Mouse (Mus musculus): ENCODE results near the gene Srsf3.
A peak's percentile ranks its signal among the peaks of the same experiment; 100 is the strongest.

Srsf3 gene

DNA sequence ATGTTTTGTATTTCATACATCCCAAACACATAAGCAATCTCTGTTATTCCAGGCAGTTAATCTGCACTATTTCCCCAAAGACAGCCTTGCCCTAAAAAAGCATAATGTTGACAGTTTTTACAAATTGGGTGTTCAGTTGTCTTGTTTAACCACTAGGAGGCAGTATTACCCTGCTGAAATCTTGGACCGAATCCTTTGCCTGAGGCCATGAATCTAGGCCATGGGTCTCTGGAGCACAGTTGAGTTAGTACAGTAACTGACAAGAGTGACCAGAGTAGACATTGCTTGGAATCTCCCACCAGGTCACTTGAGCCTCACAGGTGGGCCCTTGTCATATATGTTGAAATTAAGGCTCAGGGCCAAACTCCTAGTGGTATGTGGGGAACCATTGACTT is 12.5 kb downstream of the Srsf3 start:
- no peak for DNase-seq (ENCODE audit: low spot score in 2 of 2)

DNA sequence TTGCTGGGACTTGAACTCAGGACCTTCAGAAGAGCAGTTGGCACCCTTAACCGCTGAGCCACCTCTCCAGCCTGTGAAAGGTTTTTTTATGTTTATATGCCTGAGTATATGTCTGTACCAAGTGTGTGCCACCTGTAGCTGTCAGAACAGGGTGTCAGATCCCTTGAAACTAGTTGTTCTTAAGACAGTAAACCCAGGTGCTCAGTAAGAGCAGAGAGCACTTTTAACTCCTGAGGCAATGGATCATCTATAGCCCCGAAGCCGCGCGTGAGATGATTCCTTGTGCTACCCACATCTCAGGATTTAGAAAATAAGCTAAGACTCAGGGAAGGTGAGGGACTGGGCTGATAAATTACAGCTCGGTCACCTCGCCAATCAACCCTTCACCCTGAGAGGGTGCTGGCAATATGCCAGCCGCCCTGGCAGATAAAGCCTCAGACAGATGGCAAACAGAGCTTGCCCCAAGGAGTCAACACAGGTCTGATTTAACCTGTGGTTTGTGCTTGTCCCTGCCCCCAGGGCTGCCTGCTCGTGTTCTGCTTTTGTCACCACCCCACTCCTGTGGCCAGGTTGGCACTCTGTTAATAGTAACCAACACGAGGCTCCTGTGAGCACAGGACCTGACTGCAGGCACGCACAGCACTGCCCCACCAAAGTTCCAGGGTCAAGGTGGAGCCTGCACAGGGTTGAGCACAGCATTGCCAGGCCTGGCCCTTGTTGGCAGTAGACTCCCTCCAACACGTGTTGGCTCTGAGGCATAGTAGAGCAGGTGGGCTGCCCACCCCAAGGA is 13.5 kb downstream of the Srsf3 start:
- DNase-seq (ENCODE audit: low spot score in 2 of 2) = peak in 1 of 2 experiments; percentile 54

DNA sequence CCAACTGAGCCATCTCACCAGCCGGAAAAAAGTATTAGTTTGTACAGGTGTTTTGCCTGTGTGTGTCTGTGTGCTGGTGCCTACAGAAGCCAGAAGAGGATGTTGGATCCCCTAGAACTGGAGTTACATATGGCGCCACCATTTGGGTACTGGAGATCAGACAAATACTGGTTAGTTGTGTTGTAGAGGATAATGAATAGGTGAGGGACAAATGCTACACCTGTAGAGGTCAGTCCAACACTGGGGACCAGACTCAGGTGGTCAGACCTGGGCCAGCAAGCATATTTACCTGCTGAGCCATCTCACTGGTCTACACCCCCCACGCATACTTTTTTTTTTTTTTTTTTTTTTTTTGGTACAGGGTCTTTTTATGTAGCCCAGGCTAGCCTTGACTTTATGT is 14.4 kb downstream of the Srsf3 start:
- no peak for DNase-seq (ENCODE audit: low spot score in 2 of 2)

DNA sequence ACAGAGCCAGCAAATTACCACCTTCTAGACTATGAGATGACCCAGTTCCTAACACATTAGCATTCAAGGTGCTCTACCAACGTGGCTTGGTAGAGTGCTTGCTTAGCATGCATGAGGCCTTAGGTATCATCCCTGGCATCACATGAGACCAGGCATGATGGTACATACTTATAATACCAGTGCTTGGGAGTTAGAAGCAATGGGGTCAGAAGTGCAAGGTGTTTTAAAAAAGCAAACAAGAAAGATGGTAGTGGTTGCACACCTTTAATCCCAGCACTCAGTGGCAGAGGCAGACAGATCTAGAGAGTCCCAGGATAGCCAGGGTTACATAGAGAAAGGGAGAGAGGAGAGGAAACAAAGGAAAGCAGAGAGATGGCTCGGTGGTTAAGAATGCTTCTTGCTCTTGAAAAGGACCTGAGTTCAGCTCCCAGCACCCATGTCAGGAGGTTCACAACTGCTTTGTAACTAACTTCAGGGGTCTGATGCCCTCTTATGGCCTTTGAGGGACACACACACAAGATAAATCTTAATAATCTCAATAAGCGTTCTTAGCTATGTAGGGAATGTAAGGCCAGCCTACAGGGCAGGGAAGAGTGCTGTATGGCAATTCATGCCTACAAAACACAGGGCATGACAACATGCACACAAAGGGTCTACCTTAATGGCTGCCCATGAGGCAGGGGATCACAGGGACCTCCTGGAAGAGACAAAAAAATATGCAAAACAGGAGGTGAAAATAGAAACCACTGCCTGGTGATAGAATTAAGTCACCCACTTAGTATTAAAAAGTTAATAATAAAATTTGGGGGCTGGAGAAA is 15.5 kb downstream of the Srsf3 start:
- no peak for DNase-seq (ENCODE audit: low spot score in 2 of 2)

DNA sequence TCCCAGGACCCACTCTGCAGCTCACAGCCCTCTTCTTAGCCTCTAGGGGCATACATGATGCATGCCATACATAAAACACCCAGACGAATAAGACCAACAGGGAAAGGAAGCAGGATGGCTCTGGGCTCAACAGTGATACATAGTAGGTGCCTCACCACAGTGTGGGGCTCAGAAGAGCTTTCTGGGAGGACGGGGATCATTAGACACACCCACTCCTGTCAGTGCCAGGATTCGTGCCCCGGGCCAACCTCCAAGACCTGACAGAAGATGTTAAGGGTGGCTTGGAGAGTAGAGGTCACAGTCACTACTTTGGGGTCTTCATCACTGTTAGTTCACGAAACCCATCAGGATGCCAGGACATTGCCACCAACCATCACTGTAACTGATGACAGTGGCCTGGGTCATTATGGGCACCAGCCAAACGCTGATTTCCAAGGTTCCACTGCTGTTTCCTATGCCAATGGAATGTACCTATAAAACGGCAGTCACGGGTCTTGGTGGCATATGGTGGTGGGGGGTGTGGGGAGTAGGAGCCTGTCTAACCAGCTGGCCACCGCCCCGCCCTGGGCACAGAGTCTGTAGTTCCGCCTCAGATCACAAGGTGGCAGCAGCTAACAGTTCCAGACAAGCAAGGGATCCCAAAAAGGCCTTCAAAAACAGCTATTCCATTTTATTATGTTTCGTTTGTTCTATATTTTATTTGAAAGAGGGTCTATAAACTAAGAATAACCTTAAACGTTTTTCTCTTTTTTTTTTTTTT is 16.5 kb downstream of the Srsf3 start:
- peak; percentile 90 to 95 for DNase-seq (ENCODE audit: low spot score in 2 of 2)

DNA sequence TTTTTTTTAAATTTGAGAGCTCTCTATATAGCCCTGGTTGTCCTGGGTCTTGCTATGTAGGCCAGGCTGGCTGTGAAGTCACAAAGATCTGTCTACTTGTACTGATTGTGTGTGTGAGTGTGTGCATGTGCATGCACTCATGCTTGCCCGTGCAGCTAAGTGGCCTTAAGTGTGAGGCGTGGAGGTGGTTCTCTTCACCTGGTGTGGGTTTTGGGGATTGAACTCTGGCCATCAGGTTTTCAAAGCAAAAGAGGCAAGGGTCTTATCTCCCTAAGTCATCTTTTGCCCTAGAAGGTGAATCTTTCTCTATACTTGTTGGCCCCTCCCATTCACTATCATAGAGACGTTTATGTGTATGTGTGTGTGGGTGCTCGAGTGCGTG is 17.1 kb downstream of the Srsf3 start:
- DNase-seq (ENCODE audit: low spot score in 2 of 2) = no peak

DNA sequence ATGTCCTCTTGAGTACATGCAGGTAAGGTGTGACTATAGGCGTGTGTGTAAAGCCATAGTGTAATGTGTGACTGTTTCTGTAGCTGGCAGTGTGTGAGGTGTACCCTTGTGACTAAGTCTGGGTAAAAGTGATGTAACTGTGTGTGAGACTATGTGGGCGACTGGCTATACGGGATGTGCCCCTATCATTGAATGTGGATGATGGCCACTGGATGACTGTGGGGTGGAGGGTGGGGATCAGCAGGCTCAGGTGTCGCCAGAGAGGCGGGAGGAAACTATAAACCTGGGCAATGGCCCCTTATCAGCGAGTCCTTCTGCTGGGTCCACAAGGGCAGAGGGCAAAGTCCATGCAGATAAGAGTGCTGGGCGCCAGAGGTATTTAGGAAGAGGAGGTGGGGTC is 17.5 kb downstream of the Srsf3 start:
- no peak for DNase-seq (ENCODE audit: low spot score in 2 of 2)

DNA sequence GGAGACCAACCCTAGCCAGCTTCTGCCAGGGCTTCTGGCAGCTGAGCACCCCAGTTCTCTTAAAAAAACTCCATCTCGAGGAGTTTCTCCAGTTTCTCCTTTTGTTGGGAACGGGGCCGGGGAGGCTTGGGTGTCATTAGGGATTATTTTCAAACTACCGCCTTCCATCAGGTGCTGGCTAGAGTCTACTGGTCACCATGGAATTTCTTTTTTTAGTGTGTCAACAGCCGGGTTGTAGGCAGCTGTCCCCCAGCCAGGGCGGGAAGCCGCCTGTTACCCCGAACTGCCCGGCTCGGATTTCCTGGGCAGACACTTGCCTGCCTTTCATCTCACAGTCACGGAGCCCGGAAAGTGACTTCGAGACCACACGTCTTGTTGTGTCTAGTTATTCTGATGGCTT is 18.4 kb downstream of the Srsf3 start:
- no peak for DNase-seq (ENCODE audit: low spot score in 2 of 2)

DNA sequence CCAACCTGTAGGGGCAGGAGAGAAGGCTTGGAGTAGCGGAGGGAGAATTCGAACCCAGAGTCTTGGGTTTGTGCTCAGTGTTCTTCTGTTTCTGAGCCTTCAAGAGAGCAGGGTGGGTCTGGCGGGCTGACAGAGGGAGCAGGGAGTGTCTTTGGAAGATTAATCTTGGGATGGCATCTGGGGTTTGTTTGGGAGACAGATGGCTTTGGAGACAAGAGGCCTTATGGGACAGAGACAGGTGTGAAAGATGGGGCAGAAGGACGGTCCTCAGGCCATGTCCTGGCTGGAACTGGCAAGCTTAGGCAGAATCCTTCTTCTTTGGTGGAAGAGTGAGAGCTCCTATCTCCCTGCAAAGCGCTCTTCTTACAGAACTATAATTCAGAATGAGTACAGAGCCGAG is 20.6 kb downstream of the Srsf3 start:
- DNase-seq (ENCODE audit: low spot score in 2 of 2) = no peak

DNA sequence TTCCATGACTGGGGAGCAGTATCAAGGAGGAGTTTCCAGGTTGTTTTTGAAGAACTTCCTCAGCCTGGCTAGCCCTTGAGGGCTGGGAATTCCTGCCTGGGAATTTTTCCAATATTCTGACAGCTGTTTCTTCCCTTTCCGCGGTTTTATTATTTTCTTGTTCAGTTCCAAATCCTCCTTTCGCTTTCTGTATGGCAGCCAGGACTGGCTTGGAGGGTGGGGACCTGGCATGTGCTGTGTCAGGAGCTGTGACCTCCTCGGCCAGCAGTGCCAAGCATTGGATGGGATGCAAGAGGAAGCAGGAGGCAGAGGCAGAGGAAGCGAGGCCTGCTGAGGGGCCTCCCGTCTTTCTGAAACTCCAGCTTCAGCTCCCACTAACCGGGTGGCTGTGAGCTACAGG is 21.4 kb downstream of the Srsf3 start:
- no peak for DNase-seq (ENCODE audit: low spot score in 2 of 2)

DNA sequence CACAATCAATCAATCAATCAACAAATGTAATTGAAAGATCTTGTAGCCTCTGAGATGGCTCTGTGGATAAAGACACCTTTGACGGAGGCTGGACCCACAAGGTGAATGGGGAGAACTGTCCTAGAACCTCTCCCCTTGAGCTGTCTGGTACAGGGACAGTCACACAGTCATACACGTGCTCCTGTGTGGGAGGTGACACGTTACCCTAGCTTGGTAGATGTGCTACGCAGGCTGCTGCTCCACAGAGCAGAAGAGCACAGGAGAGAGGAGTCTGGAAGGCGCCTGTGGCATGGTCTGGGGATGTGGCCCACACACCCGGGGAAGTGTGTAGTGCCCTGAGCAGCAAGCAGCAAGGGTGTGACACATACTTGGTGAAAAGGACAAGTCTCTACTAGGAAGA is 22.0 kb downstream of the Srsf3 start:
- DNase-seq (ENCODE audit: low spot score in 2 of 2) = no peak

DNA sequence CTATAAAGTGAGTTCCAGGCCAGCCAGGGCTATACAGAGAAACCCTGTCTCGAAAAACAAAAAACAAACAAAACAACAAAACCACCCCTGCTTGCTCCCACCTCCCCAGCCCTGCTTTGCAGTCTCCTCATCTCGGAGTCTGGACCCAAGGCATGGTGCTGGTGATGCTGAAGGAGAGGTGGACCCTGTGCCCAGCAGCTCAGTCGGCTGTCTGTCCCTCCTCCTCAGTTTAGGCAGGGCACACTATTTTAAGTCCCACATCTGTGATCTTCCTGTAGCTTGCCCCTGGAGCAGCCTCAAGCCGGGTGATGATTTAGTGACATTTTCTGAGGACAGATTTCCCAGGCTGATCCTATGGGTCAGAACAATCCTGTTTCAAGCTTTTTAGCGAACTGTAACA is 23.2 kb downstream of the Srsf3 start:
- DNase-seq (ENCODE audit: low spot score in 2 of 2) = no peak

DNA sequence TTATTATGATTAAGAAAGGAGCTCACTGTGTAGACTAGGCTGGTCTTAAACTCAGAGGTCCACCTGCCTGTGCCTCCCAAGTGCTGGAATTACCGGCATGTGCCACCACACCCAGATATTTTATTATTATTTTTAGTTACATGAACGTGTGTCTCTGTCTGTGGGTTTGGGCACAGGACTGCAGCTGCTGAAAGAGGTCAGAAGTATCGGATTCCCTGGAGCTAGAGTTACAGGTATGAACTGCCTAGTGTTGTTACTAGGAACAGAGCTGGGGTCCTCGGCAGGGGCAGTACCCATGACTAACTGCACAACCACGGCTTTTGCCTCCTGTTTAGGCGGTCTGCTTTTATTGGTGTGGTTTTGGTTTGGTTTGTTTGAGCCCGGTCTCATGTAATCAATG is 23.8 kb downstream of the Srsf3 start:
- DNase-seq (ENCODE audit: low spot score in 2 of 2) = no peak

DNA sequence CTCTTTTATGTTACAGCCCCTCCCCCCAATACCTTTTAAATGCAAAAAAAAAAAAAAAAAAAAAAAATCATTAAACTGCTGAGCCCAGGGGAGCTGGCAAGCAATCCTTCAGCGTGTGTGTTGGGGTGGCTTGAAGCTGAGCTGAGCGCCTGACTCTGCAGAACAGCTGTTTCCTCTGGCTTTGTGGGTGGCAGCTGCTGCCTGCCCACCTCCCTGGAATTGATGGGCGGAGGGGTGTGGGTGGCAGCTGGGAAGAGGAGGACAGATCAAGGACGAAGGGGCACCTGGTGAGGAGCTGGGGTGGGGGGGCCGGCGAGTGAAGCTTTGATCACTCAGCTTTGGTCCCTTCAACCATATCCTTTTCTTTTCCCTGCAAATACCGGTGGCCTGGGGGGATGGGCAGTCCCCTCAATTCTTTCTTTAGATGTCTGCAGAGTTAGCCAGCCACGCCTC is 24.3 kb downstream of the Srsf3 start:
- no peak for DNase-seq (ENCODE audit: low spot score in 2 of 2)

DNA sequence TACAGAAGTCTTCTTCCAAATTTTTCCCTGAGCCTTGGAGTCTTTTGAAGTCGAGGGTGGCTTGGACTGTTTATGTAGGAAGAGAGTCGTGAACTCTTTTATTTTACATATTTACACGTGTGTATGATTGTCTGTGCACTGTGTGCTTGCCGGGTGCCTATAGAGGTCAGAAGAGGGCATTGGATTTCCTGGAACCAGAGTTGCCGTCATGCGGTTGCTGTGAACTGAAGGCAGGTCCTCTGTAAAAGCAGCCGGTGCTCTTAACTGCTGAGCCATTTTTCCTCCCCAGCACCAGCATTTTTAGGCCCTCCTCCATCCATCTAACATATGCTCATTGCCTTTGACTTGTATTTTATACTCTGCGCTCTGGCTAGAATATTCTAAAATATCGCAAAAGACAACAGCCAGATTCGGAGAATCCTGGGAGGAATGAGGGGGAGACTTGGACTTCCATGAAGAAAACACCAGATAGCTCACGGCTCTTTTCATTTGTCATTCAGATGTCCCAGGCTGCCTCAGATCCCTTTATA is 25.0 kb downstream of the Srsf3 start:
- no peak for DNase-seq (ENCODE audit: low spot score in 2 of 2)

DNA sequence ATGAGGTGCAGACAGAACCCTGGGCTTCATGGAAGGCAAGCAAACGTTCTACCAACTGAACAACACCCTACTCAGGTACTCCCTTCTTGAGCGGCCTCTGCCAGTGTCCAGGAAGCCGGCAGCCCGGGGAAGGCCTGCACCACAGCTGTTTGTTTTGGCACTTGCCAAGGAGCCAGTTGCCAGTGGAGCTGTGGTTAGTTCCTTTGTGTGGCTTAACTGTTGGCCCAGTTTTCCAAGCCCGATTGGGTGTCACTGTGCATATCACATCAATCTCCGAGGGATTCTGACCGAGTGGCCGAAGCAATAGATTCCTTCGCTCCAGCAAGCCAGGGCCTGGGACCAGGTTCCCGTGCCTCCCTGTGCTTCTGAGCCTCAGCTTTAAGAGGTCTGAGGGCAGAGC is 25.5 kb downstream of the Srsf3 start:
- no peak for DNase-seq (ENCODE audit: low spot score in 2 of 2)

DNA sequence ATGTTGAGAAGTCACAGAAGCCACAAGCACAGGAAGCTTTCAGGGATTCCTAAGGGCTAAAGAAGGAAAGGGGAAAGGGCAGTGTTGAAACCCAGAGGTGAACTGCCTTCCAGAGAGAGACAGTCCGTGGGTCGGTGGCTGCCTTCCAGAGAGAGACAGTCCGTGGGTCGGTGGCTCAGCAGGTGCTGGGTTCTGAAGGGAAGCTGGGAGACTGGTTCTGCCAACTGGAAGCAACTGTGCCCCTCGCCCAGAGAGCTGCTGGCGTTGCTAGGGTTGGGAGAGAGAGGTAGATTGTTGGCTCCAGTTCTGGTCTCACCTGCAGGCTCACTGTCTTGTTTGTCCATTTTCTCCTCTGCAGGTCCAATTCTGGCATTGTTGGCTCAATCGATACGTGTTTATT is 26.1 kb downstream of the Srsf3 start:
- no peak for DNase-seq (ENCODE audit: low spot score in 2 of 2)

DNA sequence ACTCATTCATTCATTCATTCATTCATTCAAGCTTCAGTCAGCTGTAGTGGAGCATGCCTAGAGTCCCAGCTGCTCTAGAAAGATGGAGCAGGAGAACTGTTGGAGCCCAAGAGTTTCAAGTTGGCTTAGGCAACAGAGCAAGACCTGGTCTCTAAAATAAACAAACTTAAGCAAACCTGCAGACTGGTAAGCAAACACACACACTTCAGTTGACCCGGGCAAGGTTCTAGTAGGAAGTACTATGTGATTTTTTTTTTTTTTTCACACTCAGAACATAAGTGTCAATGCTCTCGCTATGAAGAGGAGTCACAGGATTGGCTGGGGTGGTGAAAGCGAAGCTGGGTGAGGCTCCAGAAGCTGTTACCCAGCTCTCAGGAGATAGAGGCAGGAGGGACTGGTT is 27.2 kb downstream of the Srsf3 start:
- DNase-seq (ENCODE audit: low spot score in 2 of 2) = no peak

DNA sequence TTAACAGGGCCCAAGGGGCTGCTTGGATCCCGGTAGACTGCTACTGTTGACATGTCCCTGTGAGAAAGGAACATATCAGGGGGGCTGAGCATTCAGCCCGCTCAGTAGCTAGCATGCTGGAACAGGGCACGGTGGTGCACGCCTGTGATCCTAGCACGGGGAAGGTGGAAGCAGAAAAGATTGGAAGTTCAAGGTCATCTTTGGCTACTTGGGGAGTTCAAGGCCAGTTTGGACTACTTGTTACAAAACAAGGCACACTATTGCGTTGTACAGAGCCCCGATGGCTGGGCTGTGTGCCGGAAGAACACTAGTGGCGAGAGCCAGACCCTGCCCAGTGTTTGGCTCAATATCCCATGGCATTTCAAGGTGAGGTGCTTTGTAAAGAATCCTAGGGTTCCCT is 28.5 kb downstream of the Srsf3 start:
- no peak for DNase-seq (ENCODE audit: low spot score in 2 of 2)

DNA sequence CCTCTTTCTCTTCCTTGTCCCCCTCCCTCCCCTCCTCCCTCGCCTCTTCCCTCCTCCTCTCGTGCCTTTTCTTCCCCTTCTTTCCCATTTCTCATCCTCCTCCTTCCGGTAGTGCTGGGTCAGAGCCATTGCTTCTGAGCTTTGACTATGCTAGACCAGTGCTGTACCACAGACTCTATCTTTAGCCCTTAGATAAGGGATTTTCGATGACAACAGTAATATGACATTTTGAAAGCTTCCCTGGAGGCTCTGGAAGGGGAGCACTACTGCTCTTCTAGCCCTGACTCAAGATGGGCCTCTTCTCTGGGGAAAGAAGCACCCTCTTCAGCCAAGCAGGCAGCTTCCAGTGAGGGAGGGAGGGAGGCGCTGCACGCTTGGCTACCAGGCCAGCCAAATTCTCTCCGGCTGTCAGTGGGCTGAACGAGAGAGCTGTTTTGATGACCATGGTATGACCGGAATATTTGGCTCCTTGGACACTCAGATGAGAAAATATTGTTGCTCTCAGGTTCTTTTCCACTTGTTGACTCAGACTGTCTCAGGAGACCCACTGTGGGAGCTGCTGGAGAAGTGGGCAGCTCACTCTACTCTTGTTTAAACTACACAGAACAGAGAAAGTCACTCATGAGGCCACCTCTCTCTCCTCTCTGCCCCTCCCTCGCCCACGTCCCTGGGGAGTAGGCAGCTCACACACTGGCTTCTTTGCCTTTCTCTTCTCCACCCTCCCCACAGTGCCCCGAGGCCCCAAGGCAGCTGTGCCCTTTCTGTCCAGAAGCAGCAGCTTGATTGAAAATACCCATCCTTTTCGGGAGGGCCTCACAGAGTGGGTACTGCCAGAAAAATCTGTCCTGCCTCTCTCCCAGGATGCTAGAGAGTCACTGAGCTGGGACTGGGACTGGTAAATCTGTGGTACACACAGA is 29.9 kb downstream of the Srsf3 start:
- DNase-seq (ENCODE audit: low spot score in 2 of 2) = no peak
